ENCODE assay signal across 10 mouse cellular contexts in genomic region chr19:43487429-43487828, GRCm38 (mm10). TPM values are rescaled to one million over a fixed set of nuclear protein-coding genes. Genes with fewer than 3 reads are reported as not detected.
DNase-seq lines count a peak whose midpoint lies in the region; ATAC-seq and TF ChIP-seq lines count a peak whose summit lies in the region.
"Had no signal": no experiment of that assay in that cellular context is flagged by ENCODE, and none has a peak within 500 bp of the region (broad histone marks: within the 10 kb centered on the region; RNA-seq: fewer than 3 reads in every experiment).

No protein-coding gene starts in this region.

- H3K4me2 ChIP-seq in kidney, embryonic 16.5 days (replicated peaks; ENCODE audit: low read depth, low read length): no peak overlapping the region
- no peak overlapping the region for H3K4me2 ChIP-seq in CH12.LX (ENCODE audit: insufficient read depth, low read depth, poor library complexity, severe bottlenecking)
- H3K4me2 ChIP-seq: embryonic facial prominence, embryonic 12.5 days; liver, embryonic 13.5 days had no signal

- in situ Hi-C loops in CH12.LX (cut with MboI; ENCODE audit: low pct_ligation_motif_present, low pct_unique_long_range_greater_than_20kb, low sequenced_read_pairs) (no loop called here), Patski (cut with MboI; ENCODE audit: low pct_unique_long_range_greater_than_20kb) (no loop called here)

- DNase-seq in kidney, adult 2 months: peak; percentile 78
- DNase-seq in CH12.LX (ENCODE audit: extremely low read depth) (peak; percentile 52), Patski (ENCODE audit: low read depth, low spot score) (no peak)
- peak; percentile 40 for DNase-seq in kidney, postnatal 10 days
- no peak for DNase-seq in right cerebral cortex, postnatal 25 days
- DNase-seq in urinary bladder, postnatal 10 days (ENCODE audit: low spot score): no peak
- DNase-seq in right cerebral cortex, postnatal 4 days: no peak
- DNase-seq: liver, embryonic 13.5 days had no signal

- H3K4me1 ChIP-seq in kidney, adult 2 months (ENCODE audit: control insufficient read depth, insufficient read depth, low read length): no peaks in the 10 kb centered on the region
- no peaks in the 10 kb centered on the region for H3K4me1 ChIP-seq in kidney, embryonic 16.5 days (ENCODE audit: insufficient read depth, low read length)
- H3K4me1 ChIP-seq in CH12.LX (ENCODE audit: control insufficient read depth in 1 of 2, insufficient read depth in 2 of 2): peaks cover 2 to 6% of the 10 kb centered on the region in 2 experiments; a peak in 3 of 4 replicates
- H3K4me1 ChIP-seq: liver, embryonic 13.5 days had no signal

- dilution Hi-C loops in CH12.LX (cut with MboI; ENCODE audit: extremely low pct_ligation_motif_present, extremely low pct_unique_long_range_greater_than_20kb, low sequenced_read_pairs): no loop called here

- POLR2A ChIA-PET in Patski (lab: Charles Lee): no interaction called here

- H3K9me3 ChIP-seq in kidney, embryonic 16.5 days (ENCODE audit: low read length): no peaks in the 10 kb centered on the region
- H3K9me3 ChIP-seq in CH12.LX (replicated peaks; ENCODE audit: low read length): no peaks in the 10 kb centered on the region
- H3K9me3 ChIP-seq: embryonic facial prominence, embryonic 12.5 days; liver, embryonic 13.5 days had no signal

- H3K9ac ChIP-seq in kidney, embryonic 16.5 days (replicated peaks; ENCODE audit: low read length): no peak overlapping the region
- no peak overlapping the region for H3K9ac ChIP-seq in CH12.LX (ENCODE audit: insufficient read depth, low read depth)
- H3K9ac ChIP-seq: embryonic facial prominence, embryonic 12.5 days; liver, embryonic 13.5 days had no signal

- H3K27me3 ChIP-seq in kidney, adult 2 months (replicated peaks; ENCODE audit: control insufficient read depth, insufficient read depth, low read length): no peaks in the 10 kb centered on the region
- no peaks in the 10 kb centered on the region for H3K27me3 ChIP-seq in kidney, embryonic 16.5 days (ENCODE audit: insufficient read depth, low read length)
- H3K27me3 ChIP-seq in CH12.LX (replicated peaks): no peaks in the 10 kb centered on the region
- no peaks in the 10 kb centered on the region for H3K27me3 ChIP-seq in Patski

- TF ChIP-seq CTCF in kidney, adult 2 months (conservative IDR thresholded peaks at IDR 0.05; ENCODE audit: insufficient read depth, insufficient read length, low read depth, low read length): peak; percentile 36
- TF ChIP-seq CTCF in CH12.LX (conservative IDR thresholded peaks at IDR 0.05 in 1 of 2, IDR thresholded peaks at IDR 0.05 in 1 of 2; ENCODE audit: low read depth in 2 of 2, low read length in 2 of 2): peak; percentile 58 to 68
- peak; percentile 66 for TF ChIP-seq CTCF in Patski (IDR thresholded peaks at IDR 0.05)

- no peak for ATAC-seq in kidney, embryonic 16.5 days (ENCODE audit: low FRiP score, low TSS enrichment)
- no peak for ATAC-seq in Patski

- no peak for TF ChIP-seq EP300 in CH12.LX (IDR thresholded peaks at IDR 0.05; ENCODE audit: low read length)

- no peak overlapping the region for H3K27ac ChIP-seq in kidney, adult 2 months (ENCODE audit: insufficient read depth, low read depth, low read length)
- H3K27ac ChIP-seq in kidney, embryonic 16.5 days (ENCODE audit: low read length): no peak overlapping the region
- H3K27ac ChIP-seq in CH12.LX (ENCODE audit: insufficient read depth, low read depth): no peak overlapping the region
- H3K27ac ChIP-seq: liver, embryonic 13.5 days had no signal

- no peaks in the 10 kb centered on the region for H3K79me2 ChIP-seq in CH12.LX (replicated peaks; ENCODE audit: control insufficient read depth, extremely low read depth, insufficient read depth, poor library complexity, severe bottlenecking)

- WGBS in kidney, adult 2 months: 40% methylated on average over 3 of the region's 3 CpGs
- 42% methylated on average over 3 of the region's 3 CpGs for WGBS in kidney, embryonic 16.5 days

- peak; percentile 54 for TF ChIP-seq RAD21 in CH12.LX (IDR thresholded peaks at IDR 0.05; ENCODE audit: low read depth, low read length)

- no peak overlapping the region for H3K4me3 ChIP-seq in kidney, adult 2 months (ENCODE audit: insufficient read depth, low read depth, low read length)
- H3K4me3 ChIP-seq in kidney, embryonic 16.5 days (ENCODE audit: low read length): no peak overlapping the region
- no peak overlapping the region for H3K4me3 ChIP-seq in CH12.LX (replicated peaks in 1 of 3; ENCODE audit: low read depth in 2 of 3, low read length in 2 of 3, poor library complexity in 1 of 3)
- H3K4me3 ChIP-seq: embryonic facial prominence, embryonic 12.5 days; liver, embryonic 13.5 days had no signal

- no peaks in the 10 kb centered on the region for H3K36me3 ChIP-seq in kidney, adult 2 months (ENCODE audit: control insufficient read depth, insufficient read depth, low read length)
- no peaks in the 10 kb centered on the region for H3K36me3 ChIP-seq in kidney, embryonic 16.5 days (ENCODE audit: insufficient read depth, low read length)
- no peaks in the 10 kb centered on the region for H3K36me3 ChIP-seq in CH12.LX (replicated peaks in 1 of 2; ENCODE audit: control insufficient read depth in 1 of 2, insufficient read depth in 1 of 2, low read length in 1 of 2)
- H3K36me3 ChIP-seq: embryonic facial prominence, embryonic 12.5 days; liver, embryonic 13.5 days had no signal

- CTCF ChIA-PET in Patski (lab: Charles Lee): interaction anchor here (1.4 kb wide), 1 partner anchor 8 kb away, joined by 5 read pairs; no protein-coding TSS in a partner anchor

- no peak for TF ChIP-seq POLR2A in kidney, adult 2 months (IDR thresholded peaks at IDR 0.05; ENCODE audit: low read depth, low read length)
- no peak for TF ChIP-seq POLR2A in CH12.LX (IDR thresholded peaks at IDR 0.05; ENCODE audit: low read depth, low read length)

TF ChIP-seq in CH12.LX, 34 proteins besides CTCF, POLR2A, EP300 and RAD21:
- no peak for TF ChIP-seq USF1 (IDR thresholded peaks at IDR 0.05; ENCODE audit: low read depth, low read length)
- no peak for TF ChIP-seq CHD1 (IDR thresholded peaks at IDR 0.05; ENCODE audit: low read depth, low read length)
- no peak for TF ChIP-seq ZC3H11A (IDR thresholded peaks at IDR 0.05; ENCODE audit: low read depth, low read length)
- TF ChIP-seq SMC3 (IDR thresholded peaks at IDR 0.05; ENCODE audit: low read depth, low read length): peak; percentile 38

RNA-seq across cellular contexts. Expression of gene Got1, which starts 37.0 kb away (rescaled TPM):
- polyA plus RNA-seq in kidney, adult 2 months (2012; rRNA removed): 107 and 118 TPM in 2 replicates
- 65.9 and 69.1 TPM in 2 replicates for polyA plus RNA-seq in kidney, embryonic 16.5 days (2015; fragmentation: Nextera tagmentation; extraction: Ambion mirVana)
- 122 and 131 TPM in 2 replicates for total RNA-seq in CH12.LX (2012; rRNA removed)
- total RNA-seq in CH12.LX (2014; rRNA removed): 164 and 176 TPM in 2 replicates
- polyA plus RNA-seq in CH12.LX (2012; ENCODE audit: insufficient read length, low read depth): 214 and 228 TPM in 2 replicates
- polyA plus RNA-seq in Patski (2021): 311 TPM

RNA-seq across cellular contexts. Expression of gene Cnnm1, which starts 47.2 kb away (rescaled TPM):
- polyA plus RNA-seq in kidney, adult 2 months (2012; rRNA removed): 6.0 and 7.4 TPM in 2 replicates
- polyA plus RNA-seq in kidney, embryonic 16.5 days (2015; fragmentation: Nextera tagmentation; extraction: Ambion mirVana): 0.05 and 0.27 TPM in 2 replicates
- total RNA-seq in CH12.LX (2012; rRNA removed): not detected in 2 replicates
- not detected in 2 replicates for total RNA-seq in CH12.LX (2014; rRNA removed)
- polyA plus RNA-seq in CH12.LX (2012; ENCODE audit: insufficient read length, low read depth): not detected in 2 replicates
- polyA plus RNA-seq in Patski (2021): not detected

Comparison
In these comparisons a context has a peak if more than half of its experiments do, and no peak if none do; other contexts are left out.
1. DNase-seq: peak in kidney, adult 2 months (single experiment), CH12.LX (single experiment) and kidney, postnatal 10 days (single experiment); none in Patski (single experiment), right cerebral cortex, postnatal 25 days (single experiment), urinary bladder, postnatal 10 days (single experiment) and right cerebral cortex, postnatal 4 days (single experiment).
2. Peak in every context shown above with its lines, with median percentiles within 50 percentile points of each other: CTCF ChIP-seq.